Mouse (Mus musculus) MEL-GATA-1-ER (cell line): ENCODE measurements around the gene Lnx1.

Experiments used
- DNase-seq: peaks from one replicate; pipeline ENCODE4 v3.0.0-alpha.2; 2012; ENCODE audit warnings: low read depth; ENCODE audit errors: extremely low read depth

The Lnx1 gene

DNA sequence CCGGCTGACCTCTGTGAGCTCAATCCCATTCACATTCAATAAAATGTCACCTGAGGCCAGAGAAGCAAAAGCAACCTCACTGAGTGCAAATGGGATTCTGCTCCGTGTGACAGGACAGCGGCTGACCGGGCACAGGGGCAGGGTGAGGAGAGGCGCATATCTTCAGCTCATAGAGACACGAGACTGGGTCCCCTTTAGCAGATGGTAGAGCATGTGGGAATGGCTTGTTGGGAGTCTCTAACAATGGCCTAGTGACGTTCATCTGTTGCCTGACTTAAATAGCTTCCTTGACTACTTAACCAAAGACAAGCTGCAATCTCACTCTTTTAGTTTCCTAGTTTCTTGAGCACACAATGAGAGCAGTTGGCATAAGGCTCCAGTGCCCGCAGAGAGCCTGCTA lies 96.5 kb downstream of the Lnx1 start:
- no peak for DNase-seq

DNA sequence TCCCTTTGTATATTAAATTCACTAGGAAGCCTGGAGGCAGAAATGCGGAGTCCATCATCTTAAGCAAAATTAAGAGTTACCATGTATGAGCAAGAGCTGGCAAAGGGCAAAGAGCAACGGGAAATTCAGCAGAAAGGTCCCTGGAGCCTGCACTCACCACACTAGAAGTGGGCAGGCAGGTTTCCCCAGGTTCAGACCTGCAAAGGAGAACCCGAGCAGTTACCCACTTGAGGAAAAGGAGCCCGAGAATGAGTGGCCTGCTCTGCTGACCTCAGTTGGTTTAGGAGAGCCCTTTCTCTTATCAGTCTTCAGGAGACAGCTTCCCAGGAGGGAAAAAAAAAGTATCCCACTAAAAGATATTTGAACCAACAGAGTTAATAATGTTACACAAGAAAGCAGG lies 99.4 kb downstream of the Lnx1 start:
- no peak for DNase-seq

DNA sequence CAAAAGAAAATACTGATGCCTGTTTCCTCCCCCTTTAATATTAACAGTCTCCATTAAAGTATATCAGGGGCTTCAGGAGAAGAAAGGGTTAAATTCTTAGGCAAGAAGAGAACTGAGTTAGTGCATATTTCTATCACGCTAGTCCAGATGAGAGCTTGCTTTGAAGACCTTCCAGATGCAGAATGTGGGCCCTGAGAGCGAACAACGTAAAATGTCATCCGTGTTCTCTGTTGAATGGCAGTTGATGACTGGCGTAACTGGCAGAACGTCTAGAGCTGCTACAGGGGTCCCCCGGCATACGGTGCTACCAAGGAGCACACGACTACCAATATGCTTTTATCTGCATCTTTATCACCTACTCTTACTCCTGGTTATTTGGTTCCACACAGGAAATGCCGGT lies 100.3 kb downstream of the Lnx1 start:
- no peak for DNase-seq

DNA sequence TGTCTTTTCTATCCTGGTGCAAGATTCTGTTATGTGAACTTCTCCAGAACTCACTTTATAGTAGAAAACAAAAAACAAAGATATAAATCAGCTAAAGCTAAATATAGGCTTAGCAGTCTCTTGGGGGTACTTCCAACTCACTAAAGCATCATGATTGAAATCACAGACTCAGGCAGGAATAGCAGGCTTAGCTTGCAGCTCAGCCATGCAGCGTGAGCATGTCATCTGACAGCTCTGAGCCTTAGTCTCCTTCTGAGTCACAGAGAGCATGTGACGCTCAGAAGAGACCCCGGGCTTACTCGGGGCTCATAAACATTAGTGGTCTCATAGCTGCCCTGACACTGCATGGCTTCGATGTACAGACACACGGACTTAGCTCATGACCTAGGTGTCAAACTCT lies 100.7 kb downstream of the Lnx1 start:
- DNase-seq: no peak

DNA sequence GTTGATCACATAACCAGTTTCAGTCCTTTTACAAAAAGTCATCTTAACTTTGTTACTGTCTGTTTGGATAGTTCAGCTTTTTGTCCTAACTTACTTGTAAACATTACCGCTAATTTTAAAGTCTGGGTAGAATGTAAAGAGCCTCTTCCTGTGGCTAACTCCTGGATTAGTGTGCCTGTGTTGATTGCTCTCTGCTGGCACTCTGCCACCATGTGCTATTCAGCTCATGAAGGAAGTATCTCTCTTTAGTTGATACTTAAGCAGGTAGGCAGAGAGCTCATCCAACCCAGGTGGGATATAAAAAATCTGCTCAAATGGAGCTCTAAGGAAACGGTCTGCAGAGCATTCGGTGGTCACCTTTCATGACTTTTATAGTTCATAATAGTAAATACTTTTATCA lies 101.5 kb downstream of the Lnx1 start:
- DNase-seq: no peak

DNA sequence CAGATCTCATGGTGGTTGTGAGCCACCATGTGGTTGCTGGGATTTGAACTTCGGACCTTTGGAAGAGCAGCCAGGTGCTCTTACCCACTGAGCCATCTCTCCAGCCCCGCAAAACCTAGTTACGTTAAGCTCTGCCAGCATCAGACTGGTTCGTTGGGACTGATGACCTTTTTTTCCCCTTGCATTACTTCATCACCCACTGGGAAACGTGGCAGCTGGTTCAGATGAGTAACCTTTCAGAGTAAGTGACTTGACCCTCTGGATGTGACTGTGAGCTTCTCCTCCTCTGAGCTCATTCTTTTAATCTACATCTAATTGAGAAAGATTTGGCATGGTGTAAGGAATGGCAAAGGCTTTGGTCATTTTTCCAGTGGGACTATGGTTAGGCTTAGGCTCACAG lies 102.7 kb downstream of the Lnx1 start:
- no peak for DNase-seq

DNA sequence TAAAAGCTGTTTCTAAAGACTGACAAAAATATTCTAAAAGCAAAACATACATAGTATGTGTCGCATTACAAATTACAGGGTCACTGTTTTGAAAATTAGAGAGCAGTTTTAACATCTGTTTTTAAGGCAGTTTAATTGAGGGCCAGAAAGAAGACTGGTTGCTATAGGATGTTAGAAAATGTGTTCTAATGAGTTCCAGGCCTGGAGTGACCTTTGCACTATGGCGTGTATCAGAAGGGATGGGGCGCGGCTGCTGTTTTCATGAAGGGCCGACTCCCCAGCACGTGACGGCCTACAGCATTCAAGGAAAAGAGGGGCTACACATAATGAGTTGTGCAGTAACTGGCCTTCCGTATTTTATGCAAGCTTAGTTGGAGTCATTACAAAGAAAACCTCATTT lies 109.6 kb downstream of the Lnx1 start:
- DNase-seq: no peak

DNA sequence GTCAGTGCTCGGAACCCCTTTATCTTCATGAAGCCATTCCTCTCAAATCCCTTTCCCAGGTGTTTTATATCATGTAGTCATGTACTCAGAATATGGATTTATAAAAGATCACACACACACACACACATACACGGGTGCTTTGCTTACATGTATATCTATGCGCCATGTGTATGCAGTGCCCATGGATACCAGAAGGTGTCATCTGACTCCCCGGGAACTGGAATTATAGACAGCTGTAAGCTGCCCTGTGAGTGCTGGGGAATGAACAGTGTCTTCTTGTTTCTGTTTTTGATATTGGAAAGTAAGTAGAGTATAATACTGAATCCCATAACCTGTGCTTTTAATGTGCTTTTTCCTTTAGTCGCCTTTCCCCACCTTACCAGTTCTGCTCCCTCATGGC lies 111.3 kb downstream of the Lnx1 start:
- no peak for DNase-seq

DNA sequence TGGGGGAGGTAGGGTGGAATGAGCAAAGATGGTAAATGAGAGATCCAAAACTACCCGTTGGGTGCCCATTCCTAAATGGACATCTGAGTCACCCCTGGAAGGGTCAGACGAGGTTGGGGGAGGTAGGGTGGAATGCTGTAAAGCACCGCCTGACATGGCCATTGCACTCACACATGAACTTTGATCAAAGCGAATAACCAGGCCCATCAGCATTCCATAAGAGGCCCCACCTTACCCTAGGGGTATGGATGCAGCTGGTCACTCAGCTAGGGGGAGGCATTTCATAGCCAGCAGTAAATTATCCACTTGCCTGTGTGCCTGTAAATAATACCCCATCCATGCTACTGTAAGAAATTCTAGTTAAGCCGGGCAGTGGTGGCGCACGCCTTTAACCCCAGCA lies 113.6 kb downstream of the Lnx1 start:
- no peak for DNase-seq

DNA sequence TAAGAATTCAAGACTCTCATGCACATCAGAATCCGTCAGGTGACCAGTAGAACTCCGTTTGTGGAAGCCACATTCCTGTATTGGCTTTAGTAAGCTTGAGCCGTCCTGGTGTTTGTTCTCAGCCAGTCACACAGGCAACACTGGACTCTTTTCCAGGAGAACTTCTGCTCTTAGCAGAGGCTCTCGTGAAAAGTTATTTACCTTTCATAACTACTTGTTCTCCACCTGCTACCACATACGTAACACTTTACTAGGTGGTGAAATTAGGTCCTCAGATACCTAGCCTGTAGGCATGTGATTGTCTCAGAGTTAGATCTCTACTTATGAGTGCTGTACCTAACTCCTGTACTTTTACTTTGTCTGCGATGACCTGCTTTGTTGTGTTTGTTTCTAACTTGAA lies 130.9 kb downstream of the Lnx1 start:
- no peak for DNase-seq

DNA sequence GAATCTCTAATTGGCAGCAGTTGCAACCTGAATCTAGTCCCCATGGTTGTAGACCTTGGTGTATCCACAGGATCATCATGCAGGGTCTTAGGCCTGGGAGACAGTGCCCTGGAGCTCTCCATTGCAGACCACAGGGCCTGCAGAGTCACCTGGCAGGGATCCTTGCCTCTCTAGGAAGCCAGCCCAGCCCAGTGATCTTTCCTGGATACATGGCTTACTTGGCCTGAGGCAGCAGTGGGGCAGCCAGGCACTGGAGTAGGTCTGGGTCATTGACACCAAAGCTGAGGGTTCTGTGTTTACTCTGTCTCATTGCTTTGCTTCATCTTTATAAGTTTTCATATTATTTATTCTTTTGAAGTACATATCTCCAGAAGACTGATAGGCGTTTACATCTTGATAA lies 141.6 kb downstream of the Lnx1 start:
- no peak for DNase-seq

DNA sequence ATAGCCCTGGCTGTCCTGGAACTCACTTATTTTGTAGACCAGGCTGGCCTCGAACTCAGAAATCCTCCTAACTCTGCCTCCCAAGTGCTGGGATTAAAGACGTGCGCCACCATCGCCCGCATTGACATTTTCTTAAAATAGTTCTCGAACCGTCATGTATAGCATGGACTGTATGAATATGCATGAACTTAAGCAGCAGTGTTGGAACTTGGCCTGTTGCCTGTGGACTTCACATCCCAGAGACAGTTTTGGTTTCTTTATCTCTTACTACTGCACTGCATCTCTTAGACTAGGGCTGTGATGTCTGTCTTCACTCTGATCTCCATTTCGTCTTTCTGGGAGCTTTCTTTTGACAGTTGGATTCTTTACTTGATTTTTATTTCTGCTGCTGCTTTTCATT lies 153.1 kb downstream of the Lnx1 start:
- no peak for DNase-seq

DNA sequence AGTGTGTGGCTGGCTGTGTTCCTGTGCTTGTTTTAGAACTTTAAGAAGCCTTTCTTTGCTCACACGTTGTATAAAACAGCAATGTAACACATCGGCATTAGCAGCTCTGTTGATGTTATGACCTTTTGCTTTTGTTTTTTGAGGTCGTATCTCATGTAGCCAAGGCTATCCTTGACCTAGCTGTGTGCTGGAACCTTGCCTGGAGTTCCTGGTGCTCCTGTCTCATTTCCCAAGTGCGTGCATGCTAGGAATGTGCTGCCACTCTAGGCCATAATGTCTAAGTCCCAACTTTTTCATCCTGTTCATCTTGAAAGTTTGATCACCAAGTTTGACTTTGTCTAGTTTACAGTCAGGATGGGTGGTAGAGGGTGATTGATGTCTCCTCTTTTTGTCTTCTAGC lies 157.1 kb downstream of the Lnx1 start:
- no peak for DNase-seq
